Mouse (Mus musculus): ENCODE measurements around the gene Yy1. TPM values are rescaled to one million over a fixed set of nuclear protein-coding genes. Genes with fewer than 3 reads are reported as not detected.

Gene Yy1
- total RNA-seq, 2 experiments from 2014 or later, result 51.3 to 53.0 TPM

- DNase-seq (ENCODE audit: extremely low spot score in 1 of 2, low spot score in 2 of 2), result peak in 1 of 2 experiments; percentile 85
- intact Hi-C loops (cut with DNase I), result no loop called here
These were observed 27.0 kb upstream of the Yy1 start for GRCm38 (mm10) chr12:108765751-108766221.

DNA sequence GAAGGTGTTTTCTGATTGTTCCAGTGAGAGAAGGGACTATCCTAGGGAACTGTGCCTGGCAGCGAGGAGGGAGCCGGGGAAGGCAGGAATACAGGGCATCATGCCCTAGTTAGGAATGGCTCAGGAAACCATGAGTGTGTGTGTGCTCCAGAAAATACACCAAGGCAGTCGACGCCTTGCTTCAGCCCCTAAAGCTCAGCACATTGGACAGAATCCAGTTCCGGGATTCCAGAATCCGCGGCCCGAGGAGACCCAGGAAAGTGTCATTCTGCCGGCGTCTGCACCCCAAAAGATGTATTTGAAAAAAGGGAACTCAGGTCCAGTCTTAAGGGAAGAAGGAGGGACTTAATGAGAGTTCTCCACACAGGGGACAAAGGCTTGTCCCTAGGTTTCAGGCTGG lies 26.5 kb upstream of the Yy1 start:
- DNase-seq (ENCODE audit: extremely low spot score in 1 of 2, low spot score in 2 of 2), result no peak
- intact Hi-C loops (cut with DNase I), result no loop called here

DNA sequence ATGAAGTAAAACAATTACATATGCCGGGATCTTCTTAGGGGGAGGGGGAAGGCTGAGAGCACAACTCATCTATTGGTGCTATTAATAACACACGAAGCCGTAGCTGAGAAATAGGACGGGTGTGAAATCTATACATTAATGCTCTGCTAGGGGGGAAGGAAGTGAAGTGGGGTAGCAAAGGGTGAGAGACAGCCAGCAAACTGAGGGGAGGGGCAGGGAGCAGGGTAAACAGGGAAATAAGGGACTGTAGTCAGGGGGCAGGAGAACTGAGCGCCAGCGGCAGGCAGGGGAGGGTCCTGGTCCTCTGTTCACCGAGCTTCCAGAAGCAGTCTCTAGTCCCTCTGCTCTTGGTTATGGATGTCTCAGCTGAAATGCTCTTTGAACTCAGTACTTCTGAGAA lies 25.9 kb upstream of the Yy1 start:
- DNase-seq (ENCODE audit: extremely low spot score in 1 of 2, low spot score in 2 of 2), result no peak
- intact Hi-C loops (cut with DNase I), result no loop called here

GRCm38 (mm10) chr12:108768196-108768854 lies 24.4 kb upstream of the Yy1 start:
- no peak for DNase-seq (ENCODE audit: extremely low spot score in 1 of 2, low spot score in 2 of 2)

GRCm38 (mm10) chr12:108780108-108780877 lies 12.5 kb upstream of the Yy1 start:
- DNase-seq (ENCODE audit: extremely low spot score in 1 of 2, low spot score in 2 of 2), result no peak
- intact Hi-C loops (cut with DNase I), result no loop called here

More at GRCm38 (mm10) chr12:108768196-108768854, 24.4 kb upstream of the Yy1 start:
- intact Hi-C loops (cut with DNase I), result no loop called here

- no peak for DNase-seq (ENCODE audit: extremely low spot score in 1 of 2, low spot score in 2 of 2)
- intact Hi-C loops (cut with DNase I), result no loop called here
These were observed 7.6 kb upstream of the Yy1 start for GRCm38 (mm10) chr12:108785161-108785560.

GRCm38 (mm10) chr12:108787329-108787728 lies 5.4 kb upstream of the Yy1 start:
- intact Hi-C loops (cut with DNase I), result no loop called here
- no peak for DNase-seq (ENCODE audit: extremely low spot score in 1 of 2, low spot score in 2 of 2)

GRCm38 (mm10) chr12:108792152-108792545 lies 624 bp upstream of the Yy1 start:
- intact Hi-C loops (cut with DNase I), result loop anchor here (5.0 kb wide), 1 partner anchor 45 kb away; the partner anchor contains the start of genes Slc25a29 and Slc25a47

DNA sequence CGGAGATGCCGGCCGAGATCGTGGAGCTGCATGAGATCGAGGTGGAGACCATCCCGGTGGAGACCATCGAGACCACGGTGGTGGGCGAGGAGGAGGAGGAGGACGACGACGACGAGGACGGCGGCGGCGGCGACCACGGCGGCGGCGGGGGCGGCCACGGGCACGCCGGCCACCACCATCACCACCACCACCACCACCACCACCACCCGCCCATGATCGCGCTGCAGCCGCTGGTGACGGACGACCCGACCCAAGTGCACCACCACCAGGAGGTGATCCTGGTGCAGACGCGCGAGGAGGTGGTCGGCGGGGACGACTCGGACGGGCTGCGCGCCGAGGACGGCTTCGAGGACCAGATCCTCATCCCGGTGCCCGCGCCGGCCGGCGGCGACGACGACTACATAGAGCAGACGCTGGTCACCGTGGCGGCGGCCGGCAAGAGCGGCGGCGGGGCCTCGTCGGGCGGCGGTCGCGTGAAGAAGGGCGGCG lies 724 bp downstream of the Yy1 start:
- intact Hi-C loops (cut with DNase I), result loop anchor here (5.0 kb wide), 1 partner anchor 44 kb away; the partner anchor contains the start of genes Slc25a29 and Slc25a47
- DNase-seq (ENCODE audit: extremely low spot score in 1 of 2, low spot score in 2 of 2), result peak; percentile 20 to 70

More at GRCm38 (mm10) chr12:108792152-108792545, 624 bp upstream of the Yy1 start:
- peak; percentile 73 to 91 for DNase-seq (ENCODE audit: extremely low spot score in 1 of 2, low spot score in 2 of 2)

- intact Hi-C loops (cut with DNase I), result loop anchor here (5.0 kb wide), 1 partner anchor 43 kb away; the partner anchor contains the start of genes Slc25a29 and Slc25a47
- peak; percentile 52 to 91 for DNase-seq (ENCODE audit: extremely low spot score in 1 of 2, low spot score in 2 of 2)
These were observed 1.4 kb downstream of the Yy1 start for GRCm38 (mm10) chr12:108794078-108794711.

DNA sequence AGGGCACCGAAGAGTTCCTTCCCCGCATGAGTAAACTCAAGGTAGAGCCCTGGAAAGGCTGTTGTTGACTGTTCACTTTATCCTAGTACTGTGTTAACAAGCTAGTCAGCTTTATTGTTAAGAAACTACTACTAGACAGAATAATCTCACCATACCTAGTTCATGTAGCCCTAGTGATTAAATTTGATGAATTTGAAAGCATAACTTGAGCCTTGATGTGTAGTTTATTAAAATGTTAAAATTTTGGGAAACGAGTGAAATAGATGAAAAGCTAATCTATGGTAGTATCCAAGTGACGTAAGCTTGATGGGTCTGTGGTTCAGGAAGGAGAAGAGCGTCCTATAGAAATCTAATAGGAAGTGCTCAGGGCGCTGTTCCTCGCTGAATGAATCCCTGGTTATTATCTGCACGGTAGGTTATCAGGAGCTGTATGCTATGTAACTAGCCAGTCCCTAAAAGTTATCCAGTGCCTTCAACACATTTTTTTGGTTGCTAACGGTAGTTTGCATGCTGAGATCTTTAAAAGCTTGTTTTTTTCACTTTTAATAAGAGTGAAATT lies 2.3 kb downstream of the Yy1 start:
- no peak for DNase-seq (ENCODE audit: extremely low spot score in 1 of 2, low spot score in 2 of 2)
- intact Hi-C loops (cut with DNase I), result loop anchor here (5.0 kb wide), 1 partner anchor 42 kb away; the partner anchor contains the start of genes Slc25a29 and Slc25a47

GRCm38 (mm10) chr12:108801613-108802012 lies 8.8 kb downstream of the Yy1 start:
- DNase-seq (ENCODE audit: extremely low spot score in 1 of 2, low spot score in 2 of 2), result no peak
- intact Hi-C loops (cut with DNase I), result no loop called here

DNA sequence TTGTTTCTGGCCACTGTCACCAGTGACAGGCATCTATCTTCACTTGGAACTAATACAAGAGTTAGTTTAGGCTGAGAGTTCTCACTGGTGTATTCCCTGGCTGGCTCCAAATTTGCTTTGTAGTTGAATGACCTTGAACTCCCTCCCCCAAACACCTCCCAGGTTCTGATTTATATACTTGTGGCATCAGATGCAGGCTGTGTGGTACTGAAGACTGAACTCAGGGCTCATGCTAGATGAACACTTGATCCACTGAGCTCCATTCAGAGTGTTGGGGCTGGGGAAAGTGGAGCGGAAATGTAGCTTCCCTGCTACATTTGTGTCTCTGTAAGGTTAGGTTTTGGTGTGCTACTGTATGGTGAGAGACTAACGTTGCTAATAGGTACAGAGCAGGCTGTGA lies 11.6 kb downstream of the Yy1 start:
- no peak for DNase-seq (ENCODE audit: extremely low spot score in 1 of 2, low spot score in 2 of 2)
- intact Hi-C loops (cut with DNase I), result no loop called here

GRCm38 (mm10) chr12:108808465-108808864 lies 15.7 kb downstream of the Yy1 start:
- intact Hi-C loops (cut with DNase I), result no loop called here
- no peak for DNase-seq (ENCODE audit: extremely low spot score in 1 of 2, low spot score in 2 of 2)

- intact Hi-C loops (cut with DNase I), result no loop called here
These were observed 17.0 kb downstream of the Yy1 start for GRCm38 (mm10) chr12:108809771-108810170.

DNA sequence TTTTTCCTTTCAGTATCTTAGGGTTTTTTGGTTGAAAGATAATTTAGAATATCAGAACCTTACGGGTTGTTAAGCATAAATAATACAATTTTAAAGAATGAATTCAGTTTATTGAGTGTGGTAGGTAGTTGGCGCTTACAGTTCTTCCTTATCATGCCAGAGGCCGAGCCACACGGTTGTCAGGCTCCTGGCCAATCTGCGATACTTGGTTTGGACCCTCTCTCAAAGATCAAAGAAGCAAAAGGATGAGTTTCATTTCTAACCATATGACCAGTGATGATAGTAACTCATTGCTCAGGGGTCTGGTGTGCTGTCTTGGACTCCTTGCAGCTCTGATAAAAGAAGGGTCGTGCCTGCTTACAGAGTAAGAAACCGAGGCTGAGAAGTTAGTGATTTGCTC lies 17.5 kb downstream of the Yy1 start:
- intact Hi-C loops (cut with DNase I), result no loop called here
- no peak for DNase-seq (ENCODE audit: extremely low spot score in 1 of 2, low spot score in 2 of 2)

More at GRCm38 (mm10) chr12:108809771-108810170, 17.0 kb downstream of the Yy1 start:
- no peak for DNase-seq (ENCODE audit: extremely low spot score in 1 of 2, low spot score in 2 of 2)

DNA sequence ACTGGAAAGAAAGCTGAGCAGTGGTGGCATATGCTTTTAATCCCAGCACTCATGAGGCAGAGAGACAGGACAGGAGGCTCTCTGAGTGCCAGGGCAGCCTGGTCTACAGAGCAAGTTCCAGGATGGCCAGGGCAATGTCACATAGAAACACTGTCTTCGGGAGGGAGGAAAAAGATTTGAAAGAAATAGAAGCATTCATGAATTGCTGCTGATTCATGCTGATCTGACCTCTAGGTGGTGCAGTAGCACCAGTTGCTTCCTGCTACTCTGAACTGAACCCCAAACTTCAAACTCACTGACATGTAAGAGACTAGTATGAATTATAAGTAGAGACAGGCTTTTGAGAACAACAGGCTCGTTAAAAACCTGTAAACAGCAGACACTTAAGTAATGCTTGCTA lies 18.4 kb downstream of the Yy1 start:
- intact Hi-C loops (cut with DNase I), result no loop called here
- no peak for DNase-seq (ENCODE audit: extremely low spot score in 1 of 2, low spot score in 2 of 2)

- no peak for DNase-seq (ENCODE audit: extremely low spot score in 1 of 2, low spot score in 2 of 2)
These were observed 19.7 kb downstream of the Yy1 start for GRCm38 (mm10) chr12:108812463-108812862.

DNA sequence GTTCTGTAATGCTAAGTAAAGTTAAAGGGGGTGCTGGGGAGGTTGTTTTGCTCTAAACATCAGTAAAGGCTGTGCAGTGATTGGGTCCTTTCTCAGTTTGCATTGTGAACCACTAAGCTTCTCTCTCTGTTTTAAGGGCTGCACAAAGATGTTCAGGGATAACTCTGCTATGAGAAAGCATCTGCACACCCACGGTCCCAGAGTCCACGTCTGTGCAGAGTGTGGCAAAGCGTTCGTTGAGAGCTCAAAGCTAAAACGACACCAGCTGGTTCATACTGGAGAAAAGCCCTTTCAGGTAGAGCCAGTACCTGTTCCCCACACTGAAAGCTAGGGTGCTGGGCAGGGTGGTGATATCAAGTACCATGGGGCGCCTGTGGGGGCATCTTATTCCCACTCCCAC lies 21.7 kb downstream of the Yy1 start:
- intact Hi-C loops (cut with DNase I), result no loop called here

More at GRCm38 (mm10) chr12:108812463-108812862, 19.7 kb downstream of the Yy1 start:
- intact Hi-C loops (cut with DNase I), result no loop called here

More for the DNA sequence above, 21.7 kb downstream of the Yy1 start:
- DNase-seq (ENCODE audit: extremely low spot score in 1 of 2, low spot score in 2 of 2), result no peak

All from left cerebral cortex, postnatal 10 days (tissue).